Mouse (Mus musculus) liver, embryonic 14.5 days (tissue): ENCODE data around the gene Ddx31.

Experiments
- CTCF ChIP-seq: IDR thresholded peaks from 2 replicates; pipeline ENCODE4 v1.5.1; 2016; ENCODE audit warnings: antibody characterized with exemption, low read depth, control low read depth
- EP300 ChIP-seq: IDR thresholded peaks from 2 replicates; pipeline ENCODE4 v1.6.1; 2016; ENCODE audit warnings: antibody characterized with exemption, low read depth

- TF ChIP-seq CTCF (no peak), EP300 (no peak)
Observed at GRCm38 (mm10) chr2:28803406-28803805, 36.8 kb upstream of the Ddx31 start.
